Mouse (Mus musculus): Measurements from ENCODE around the gene Tpk1. TPM values are rescaled to one million over a fixed set of nuclear protein-coding genes. Genes with fewer than 3 reads are reported as not detected.
A peak's percentile ranks its signal among the peaks of the same experiment; 100 is the strongest.

Tpk1 gene
- polyA plus RNA-seq, 1 experiment = 33.1 TPM

- Histone ChIP-seq H3K4me3 (ENCODE audit: insufficient read depth, low read depth, low read length) (no peak overlapping the region), H3K27me3 (replicated peaks; ENCODE audit: control insufficient read depth, insufficient read depth, low read length) (no peaks in the 10 kb centered on the region), H3K4me1 (ENCODE audit: control insufficient read depth, insufficient read depth, low read length) (no peaks in the 10 kb centered on the region), H3K36me3 (ENCODE audit: control insufficient read depth, insufficient read depth, low read length) (no peaks in the 10 kb centered on the region), H3K27ac (ENCODE audit: insufficient read depth, low read depth, low read length) (no peak overlapping the region)
- 93% methylated on average over 2 of the region's 2 CpGs for WGBS
- no peak for DNase-seq
- TF ChIP-seq CTCF (conservative IDR thresholded peaks at IDR 0.05; ENCODE audit: insufficient read depth, insufficient read length, low read depth, low read length) (no peak), POLR2A (IDR thresholded peaks at IDR 0.05; ENCODE audit: low read depth, low read length) (no peak)
Measured at GRCm38 (mm10) chr6:43445856-43446255, 220.2 kb downstream of the Tpk1 start.

DNA sequence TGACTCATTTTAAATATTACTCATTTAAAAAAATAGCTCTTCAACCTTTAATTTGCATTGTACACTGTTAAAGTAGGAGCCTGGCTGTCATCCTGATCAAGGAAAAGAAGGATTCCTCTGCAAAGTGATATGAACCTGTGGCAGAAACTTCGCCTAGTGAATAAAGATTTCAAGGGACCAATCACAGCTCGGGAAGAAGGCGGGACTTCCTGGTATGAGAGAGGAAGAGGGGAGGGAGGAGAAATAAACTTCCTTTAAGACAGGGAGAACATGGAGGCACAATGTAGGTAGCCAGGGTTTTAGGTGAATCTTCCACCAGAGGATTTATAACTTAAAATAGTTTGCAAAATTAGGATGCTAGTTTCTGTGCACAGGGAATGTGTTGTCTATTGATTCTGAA, 223.9 kb downstream of the Tpk1 start:
- Histone ChIP-seq H3K36me3 (ENCODE audit: control insufficient read depth, insufficient read depth, low read length) (no peaks in the 10 kb centered on the region), H3K4me3 (ENCODE audit: insufficient read depth, low read depth, low read length) (no peak overlapping the region), H3K27me3 (replicated peaks; ENCODE audit: control insufficient read depth, insufficient read depth, low read length) (no peaks in the 10 kb centered on the region), H3K4me1 (ENCODE audit: control insufficient read depth, insufficient read depth, low read length) (no peaks in the 10 kb centered on the region), H3K27ac (ENCODE audit: insufficient read depth, low read depth, low read length) (no peak overlapping the region)
- DNase-seq = no peak
- 94% methylated on average over 3 of the region's 3 CpGs for WGBS
- no peak for TF ChIP-seq CTCF (conservative IDR thresholded peaks at IDR 0.05; ENCODE audit: insufficient read depth, insufficient read length, low read depth, low read length)
- no peak for TF ChIP-seq POLR2A (IDR thresholded peaks at IDR 0.05; ENCODE audit: low read depth, low read length)

- no peak for DNase-seq
- Histone ChIP-seq H3K36me3 (ENCODE audit: control insufficient read depth, insufficient read depth, low read length) (no peaks in the 10 kb centered on the region), H3K27ac (ENCODE audit: insufficient read depth, low read depth, low read length) (no peak overlapping the region), H3K27me3 (replicated peaks; ENCODE audit: control insufficient read depth, insufficient read depth, low read length) (no peaks in the 10 kb centered on the region), H3K4me3 (ENCODE audit: insufficient read depth, low read depth, low read length) (no peak overlapping the region), H3K4me1 (ENCODE audit: control insufficient read depth, insufficient read depth, low read length) (no peaks in the 10 kb centered on the region)
- WGBS = 94% methylated on average over 2 of the region's 2 CpGs
- TF ChIP-seq POLR2A (IDR thresholded peaks at IDR 0.05; ENCODE audit: low read depth, low read length) (no peak), CTCF (conservative IDR thresholded peaks at IDR 0.05; ENCODE audit: insufficient read depth, insufficient read length, low read depth, low read length) (no peak)
Measured at GRCm38 (mm10) chr6:43435987-43436541, 230.0 kb downstream of the Tpk1 start.

GRCm38 (mm10) chr6:43434365-43434764, 231.7 kb downstream of the Tpk1 start:
- TF ChIP-seq POLR2A (IDR thresholded peaks at IDR 0.05; ENCODE audit: low read depth, low read length) = no peak
- no peak for TF ChIP-seq CTCF (conservative IDR thresholded peaks at IDR 0.05; ENCODE audit: insufficient read depth, insufficient read length, low read depth, low read length)
- Histone ChIP-seq H3K4me1 (ENCODE audit: control insufficient read depth, insufficient read depth, low read length) (no peaks in the 10 kb centered on the region), H3K27ac (ENCODE audit: insufficient read depth, low read depth, low read length) (no peak overlapping the region), H3K36me3 (ENCODE audit: control insufficient read depth, insufficient read depth, low read length) (no peaks in the 10 kb centered on the region), H3K4me3 (ENCODE audit: insufficient read depth, low read depth, low read length) (no peak overlapping the region), H3K27me3 (replicated peaks; ENCODE audit: control insufficient read depth, insufficient read depth, low read length) (no peaks in the 10 kb centered on the region)
- 85% methylated on average over 1 of the region's 1 CpGs for WGBS
- no peak for DNase-seq

DNA sequence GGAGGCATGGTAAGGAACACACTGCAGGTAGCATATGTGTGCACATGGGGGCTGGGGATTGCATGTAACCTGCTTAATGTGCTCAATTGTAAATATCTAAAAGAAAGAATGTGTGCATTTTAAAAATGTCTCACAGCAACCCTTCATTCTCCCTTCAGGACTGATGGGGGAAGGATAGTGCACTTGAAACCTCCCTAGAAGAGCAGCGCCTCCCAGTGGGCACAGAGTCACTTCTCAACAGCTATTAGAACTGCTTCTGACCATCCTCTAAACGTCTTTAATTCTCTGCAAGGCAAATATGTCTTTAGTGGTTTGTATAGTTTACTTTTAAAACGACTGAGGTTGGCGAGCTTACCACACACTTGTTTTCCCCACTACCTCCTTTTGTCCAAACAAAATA, 241.1 kb downstream of the Tpk1 start:
- no peaks in the 10 kb centered on the region for H3K4me1 ChIP-seq (ENCODE audit: control insufficient read depth, insufficient read depth, low read length)
- WGBS = 51% methylated on average over 4 of the region's 4 CpGs
- TF ChIP-seq POLR2A (IDR thresholded peaks at IDR 0.05; ENCODE audit: low read depth, low read length) (no peak), CTCF (conservative IDR thresholded peaks at IDR 0.05; ENCODE audit: insufficient read depth, insufficient read length, low read depth, low read length) (peak; percentile 20; the same call in 1 of the 2 replicates)
- H3K27me3 ChIP-seq (replicated peaks; ENCODE audit: control insufficient read depth, insufficient read depth, low read length) = no peaks in the 10 kb centered on the region
- DNase-seq = no peak
- no peak overlapping the region for H3K27ac ChIP-seq (ENCODE audit: insufficient read depth, low read depth, low read length)
- no peak overlapping the region for H3K4me3 ChIP-seq (ENCODE audit: insufficient read depth, low read depth, low read length)
- no peaks in the 10 kb centered on the region for H3K36me3 ChIP-seq (ENCODE audit: control insufficient read depth, insufficient read depth, low read length)

DNA sequence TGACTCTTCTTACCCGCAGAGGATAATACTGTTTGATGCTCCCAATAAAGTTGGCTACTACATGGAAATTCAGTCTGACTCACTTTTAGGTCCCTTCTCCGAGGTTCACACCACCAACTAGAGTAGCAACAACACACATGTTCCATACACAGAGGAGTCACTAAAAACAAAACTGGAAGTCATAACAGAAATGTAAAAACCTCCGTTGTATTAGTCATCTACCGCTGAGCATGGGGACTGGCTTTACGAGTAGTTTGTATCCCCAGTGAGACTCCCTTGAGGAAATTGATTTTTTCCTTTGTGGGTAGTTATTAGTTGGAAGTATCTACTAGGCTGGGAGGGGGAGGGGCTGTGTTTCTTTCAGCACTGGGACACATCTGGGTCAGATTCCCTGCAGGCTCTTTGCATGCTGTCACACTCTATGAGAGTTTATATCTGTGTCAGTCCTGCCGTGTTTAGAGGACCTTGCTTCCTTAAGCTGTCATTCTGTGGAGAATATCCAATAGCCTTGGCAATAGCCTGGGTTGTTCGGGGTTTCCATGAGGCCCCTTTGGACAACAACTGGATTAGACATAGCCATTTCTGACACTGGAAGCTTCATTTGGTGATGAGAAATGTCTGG, 245.6 kb downstream of the Tpk1 start:
- no peak for TF ChIP-seq CTCF (conservative IDR thresholded peaks at IDR 0.05; ENCODE audit: insufficient read depth, insufficient read length, low read depth, low read length)
- TF ChIP-seq POLR2A (IDR thresholded peaks at IDR 0.05; ENCODE audit: low read depth, low read length) = no peak
- Histone ChIP-seq H3K27ac (ENCODE audit: insufficient read depth, low read depth, low read length) (no peak overlapping the region), H3K27me3 (replicated peaks; ENCODE audit: control insufficient read depth, insufficient read depth, low read length) (no peaks in the 10 kb centered on the region), H3K4me3 (ENCODE audit: insufficient read depth, low read depth, low read length) (no peak overlapping the region), H3K4me1 (ENCODE audit: control insufficient read depth, insufficient read depth, low read length) (no peaks in the 10 kb centered on the region), H3K36me3 (ENCODE audit: control insufficient read depth, insufficient read depth, low read length) (no peaks in the 10 kb centered on the region)
- no peak for DNase-seq
- WGBS = 84% methylated on average over 7 of the region's 7 CpGs

- H3K27me3 ChIP-seq (replicated peaks; ENCODE audit: control insufficient read depth, insufficient read depth, low read length) = no peaks in the 10 kb centered on the region
- H3K4me3 ChIP-seq (ENCODE audit: insufficient read depth, low read depth, low read length) = no peak overlapping the region
- TF ChIP-seq CTCF (conservative IDR thresholded peaks at IDR 0.05; ENCODE audit: insufficient read depth, insufficient read length, low read depth, low read length) (no peak), POLR2A (IDR thresholded peaks at IDR 0.05; ENCODE audit: low read depth, low read length) (no peak)
- H3K27ac ChIP-seq (ENCODE audit: insufficient read depth, low read depth, low read length) = no peak overlapping the region
- 91% methylated on average over 1 of the region's 1 CpGs for WGBS
- no peaks in the 10 kb centered on the region for H3K4me1 ChIP-seq (ENCODE audit: control insufficient read depth, insufficient read depth, low read length)
- DNase-seq = no peak
- H3K36me3 ChIP-seq (ENCODE audit: control insufficient read depth, insufficient read depth, low read length) = no peaks in the 10 kb centered on the region
Measured at GRCm38 (mm10) chr6:43408949-43409348, 257.1 kb downstream of the Tpk1 start.
